Mouse (Mus musculus) kidney, adult 2 months (tissue): ENCODE results near the gene Xpr1.

ENCODE experiments used
- CTCF ChIP-seq: fragments of 200-500 bp; conservative IDR thresholded peaks from 2 replicates; pipeline ENCODE4 v1.5.1; 2011; ENCODE audit warnings: low read depth, mild to moderate bottlenecking, control low read depth, low read length, moderate library complexity, mixed read lengths; ENCODE audit not compliant: insufficient read depth, insufficient read length
- POLR2A ChIP-seq: fragments of 200-500 bp; IDR thresholded peaks from one replicate; pipeline ENCODE4 v1.6.1; 2011; ENCODE audit warnings: low read depth, low read length, control low read depth

- TF ChIP-seq CTCF: no peak
- TF ChIP-seq POLR2A: no peak
These were observed 69.9 kb downstream of the Xpr1 start for GRCm38 (mm10) chr1:155347339-155347738.
